In the genomic region with DNA sequence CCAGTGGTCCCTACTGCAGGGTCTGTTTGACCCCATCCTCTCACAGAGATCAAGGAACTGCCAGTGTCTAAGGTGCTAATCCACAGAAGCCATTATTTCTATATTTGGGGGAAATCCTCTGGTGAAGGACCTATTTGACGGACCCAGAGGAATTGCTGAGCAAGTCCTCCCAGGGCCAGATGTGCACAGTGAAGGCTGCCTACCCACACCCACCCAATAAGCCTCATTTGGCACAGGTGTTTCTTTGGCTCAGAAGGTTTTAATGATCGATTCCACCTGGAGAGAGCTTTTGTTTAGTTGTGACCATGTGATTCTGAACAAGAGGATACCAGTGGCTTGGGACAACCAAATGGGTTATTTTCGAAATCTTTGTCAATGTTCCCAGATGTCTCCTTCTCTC, we compare ENCODE assay signal across 19 mouse cellular contexts.
"Had no signal": no experiment of that assay in that cellular context is flagged by ENCODE, and none has a peak within 500 bp of the region (broad histone marks: within the 10 kb centered on the region; RNA-seq: fewer than 3 reads in every experiment).

No protein-coding gene starts in this region.

- H3K4me1 ChIP-seq: kidney, embryonic 15.5 days; liver, embryonic 12.5 days; liver, embryonic 15.5 days; lung, embryonic 15.5 days had no signal

- H3K4me2 ChIP-seq: kidney, embryonic 15.5 days; liver, embryonic 12.5 days; liver, embryonic 15.5 days; lung, embryonic 15.5 days; midbrain, embryonic 11.5 days had no signal

- DNase-seq: kidney, adult 11 months; kidney, adult 8-10 months; kidney, postnatal 10 days; kidney, postnatal 36 days; layer of hippocampus, postnatal 36 days; liver; lung, adult 18-20 months; lung, postnatal 10 days; lung, postnatal 4 days; midbrain, embryonic 14.5 days; thymus, adult 18-20 months; thymus, postnatal 14 days; thymus, postnatal 4 days had no signal

- H3K27me3 ChIP-seq: kidney, embryonic 15.5 days; liver, embryonic 12.5 days; liver, embryonic 15.5 days; lung, embryonic 15.5 days had no signal

- H3K9me3 ChIP-seq: liver, embryonic 12.5 days; liver, embryonic 15.5 days; lung, embryonic 15.5 days had no signal

- H3K9ac ChIP-seq: kidney, embryonic 15.5 days; liver, embryonic 12.5 days; liver, embryonic 15.5 days; lung, embryonic 15.5 days had no signal

- ATAC-seq: liver, embryonic 12.5 days had no signal

- H3K4me3 ChIP-seq: kidney, embryonic 15.5 days; left cerebral cortex, adult 2 months; liver, embryonic 12.5 days; liver, embryonic 15.5 days; lung, embryonic 15.5 days had no signal

- H3K27ac ChIP-seq: kidney, embryonic 15.5 days; left cerebral cortex, adult 2 months; liver, embryonic 12.5 days; liver, embryonic 15.5 days; lung, embryonic 15.5 days had no signal

- H3K36me3 ChIP-seq: kidney, embryonic 15.5 days; liver, embryonic 12.5 days; liver, embryonic 15.5 days; lung, embryonic 15.5 days had no signal
